Mouse (Mus musculus): ENCODE data around the gene Pced1b. TPM values are rescaled to one million over a fixed set of nuclear protein-coding genes. Genes with fewer than 3 reads are reported as not detected.
"Not testable (repeated sequence)": the region's sequence is repeated elsewhere in the genome, so short reads cannot be mapped to it uniquely, and the experiment has no call there.

The Pced1b gene
- 1 to 10 TPM; 4.8 to 5.1 TPM for total RNA-seq (2021)

- peak; percentile 68 for DNase-seq
Measured at GRCm38 (mm10) chr15:97246911-97247790, at the start of gene Pced1b, which contains the start of gene Amigo2. Gene Pced1b (plus strand): TSS chr15:97247107. Gene Amigo2 (minus strand): TSS chr15:97247287.

- DNase-seq = no peak
Measured at GRCm38 (mm10) chr15:97204889-97205288, 42.0 kb upstream of the Pced1b start.

- DNase-seq = no peak
Measured at GRCm38 (mm10) chr15:97205776-97206175, 41.1 kb upstream of the Pced1b start.

- no peak for DNase-seq
Measured at GRCm38 (mm10) chr15:97206506-97206905, 40.4 kb upstream of the Pced1b start.

- not testable (repeated sequence) for DNase-seq
Measured at GRCm38 (mm10) chr15:97209754-97210153, 37.2 kb upstream of the Pced1b start.

- no peak for DNase-seq
Measured at GRCm38 (mm10) chr15:97212501-97213477, 34.1 kb upstream of the Pced1b start.

GRCm38 (mm10) chr15:97216843-97217242 is 30.1 kb upstream of the Pced1b start:
- no peak for DNase-seq

- no peak for DNase-seq
Measured at GRCm38 (mm10) chr15:97223431-97223830, 23.5 kb upstream of the Pced1b start.

GRCm38 (mm10) chr15:97224003-97224402 is 22.9 kb upstream of the Pced1b start:
- DNase-seq = no peak

GRCm38 (mm10) chr15:97229494-97230077 is 17.3 kb upstream of the Pced1b start:
- no peak for DNase-seq

- DNase-seq = no peak
Measured at GRCm38 (mm10) chr15:97234076-97234475, 12.8 kb upstream of the Pced1b start.

GRCm38 (mm10) chr15:97235183-97235582 is 11.7 kb upstream of the Pced1b start:
- peak; percentile 75 for DNase-seq

- peak; percentile 56 for DNase-seq
Measured at GRCm38 (mm10) chr15:97236943-97237342, 10.0 kb upstream of the Pced1b start.

GRCm38 (mm10) chr15:97245392-97245791 is 1.5 kb upstream of the Pced1b start:
- no peak for DNase-seq

- no peak for DNase-seq
Measured at GRCm38 (mm10) chr15:97246256-97246655, 651 bp upstream of the Pced1b start.

- peak; percentile 43 for DNase-seq
Measured at GRCm38 (mm10) chr15:97247791-97248161, 869 bp downstream of the Pced1b start.

- DNase-seq = no peak
Measured at GRCm38 (mm10) chr15:97248296-97248695, 1.4 kb downstream of the Pced1b start.

- DNase-seq = no peak
Measured at GRCm38 (mm10) chr15:97249322-97249721, 2.4 kb downstream of the Pced1b start.

GRCm38 (mm10) chr15:97252493-97253034 is 5.7 kb downstream of the Pced1b start:
- DNase-seq = no peak

GRCm38 (mm10) chr15:97254375-97254774 is 7.5 kb downstream of the Pced1b start:
- no peak for DNase-seq

GRCm38 (mm10) chr15:97255800-97256199 is 8.9 kb downstream of the Pced1b start:
- no peak for DNase-seq

- no peak for DNase-seq
Measured at GRCm38 (mm10) chr15:97256411-97256810, 9.5 kb downstream of the Pced1b start.

Measured in heart, postnatal 4 days (tissue).